ENCODE assay signal across 10 mouse cellular contexts in the genomic region with DNA sequence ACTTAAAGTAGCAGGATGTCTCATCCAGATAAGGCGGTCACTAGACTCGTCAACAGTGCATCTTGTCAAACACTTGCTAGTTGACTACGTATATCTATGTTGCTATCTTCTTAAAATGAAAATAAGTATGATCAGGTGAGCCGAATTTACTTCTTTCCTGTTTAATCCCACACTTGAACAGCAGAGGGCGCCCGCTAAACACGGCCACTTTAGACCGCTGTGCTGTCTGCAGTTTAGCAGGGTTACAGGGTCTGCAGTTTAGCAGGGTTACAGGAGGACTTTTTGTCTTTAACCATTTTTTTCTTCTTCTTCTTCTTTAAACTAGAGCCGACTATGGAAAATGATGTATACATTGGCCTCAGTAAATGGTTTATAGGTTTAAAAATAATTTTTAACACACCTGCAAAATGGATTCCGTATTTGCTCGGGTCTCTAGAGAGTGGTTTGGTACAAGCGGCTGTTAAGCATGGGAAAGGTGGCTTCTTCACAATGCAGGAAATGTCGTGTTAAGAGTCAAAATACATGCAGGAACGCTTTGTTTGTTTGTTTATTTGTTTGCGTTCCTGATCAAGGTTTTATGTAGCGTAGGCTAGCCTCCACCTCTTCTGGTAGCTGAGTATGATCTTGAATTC.
DNase-seq lines count a peak whose midpoint lies in the region; ATAC-seq and TF ChIP-seq lines count a peak whose summit lies in the region.
"Had no signal": no experiment of that assay in that cellular context is flagged by ENCODE, and none has a peak within 500 bp of the region (broad histone marks: within the 10 kb centered on the region; RNA-seq: fewer than 3 reads in every experiment).

No protein-coding gene starts in this region.

- H3K27ac ChIP-seq in heart, postnatal 0 days (ENCODE audit: low read depth), result no peak overlapping the region
- H3K27ac ChIP-seq in heart, embryonic 11.5 days (ENCODE audit: low read depth, low read length), result no peak overlapping the region
- H3K27ac ChIP-seq in hindbrain, embryonic 13.5 days, result no peak overlapping the region
- no peak overlapping the region for H3K27ac ChIP-seq in testis, adult 2 months (ENCODE audit: control insufficient read depth, insufficient read depth, low read depth, low read length)
- H3K27ac ChIP-seq: limb, embryonic 15.5 days had no signal

- no peaks in the 10 kb centered on the region for H3K9me3 ChIP-seq in heart, postnatal 0 days (replicated peaks; ENCODE audit: control insufficient read depth, low read length)
- H3K9me3 ChIP-seq in heart, embryonic 11.5 days (replicated peaks; ENCODE audit: control insufficient read depth, low read length), result 0 out of 2 replicates have a peak, but pooled peaks cover 3% of the 10 kb centered on the region
- no peaks in the 10 kb centered on the region for H3K9me3 ChIP-seq in hindbrain, embryonic 13.5 days
- H3K9me3 ChIP-seq: limb, embryonic 15.5 days had no signal

- no peak for TF ChIP-seq POLR2A in testis, adult 2 months (IDR thresholded peaks at IDR 0.05; ENCODE audit: control insufficient read depth, low read depth, low read length)

- peak; percentile 61 for TF ChIP-seq CTCF in heart, postnatal 0 days (IDR thresholded peaks at IDR 0.05; ENCODE audit: low read depth)
- peak; percentile 82; the same call in 1 of the 2 replicates for TF ChIP-seq CTCF in testis, adult 2 months (IDR thresholded peaks at IDR 0.05; ENCODE audit: control insufficient read depth, insufficient read depth, insufficient replicate concordance, low read depth, low read length)

- H3K4me1 ChIP-seq in heart, postnatal 0 days (ENCODE audit: control insufficient read depth, insufficient read depth), result no peaks in the 10 kb centered on the region
- no peaks in the 10 kb centered on the region for H3K4me1 ChIP-seq in heart, embryonic 11.5 days (ENCODE audit: control insufficient read depth, insufficient read depth, low read length)
- no peaks in the 10 kb centered on the region for H3K4me1 ChIP-seq in hindbrain, embryonic 13.5 days (replicated peaks)
- H3K4me1 ChIP-seq in testis, adult 2 months (ENCODE audit: control insufficient read depth, insufficient read depth, low read length), result no peaks in the 10 kb centered on the region
- H3K4me1 ChIP-seq: limb, embryonic 15.5 days had no signal

- ATAC-seq in heart, postnatal 0 days (ENCODE audit: insufficient read depth, low read depth), result no peak; the same call in 1 of the 2 replicates
- ATAC-seq in heart, embryonic 11.5 days (replicated peaks; ENCODE audit: insufficient number of reproducible peaks, low FRiP score, low TSS enrichment), result no peak
- ATAC-seq in hindbrain, embryonic 13.5 days (ENCODE audit: low FRiP score), result peak; percentile 74
- peak; percentile 89 for ATAC-seq in megakaryocyte progenitor cell, adult 5-6 weeks (replicated peaks; ENCODE audit: poor library complexity)

- H3K9ac ChIP-seq in heart, postnatal 0 days (replicated peaks; ENCODE audit: low read depth, low read length), result no peak overlapping the region
- H3K9ac ChIP-seq in heart, embryonic 11.5 days (ENCODE audit: low read depth, low read length), result no peak overlapping the region
- H3K9ac ChIP-seq in hindbrain, embryonic 13.5 days, result no peak overlapping the region
- H3K9ac ChIP-seq: limb, embryonic 15.5 days had no signal

- H3K27me3 ChIP-seq in heart, postnatal 0 days (ENCODE audit: control insufficient read depth, insufficient read depth, low read length), result no peaks in the 10 kb centered on the region
- no peaks in the 10 kb centered on the region for H3K27me3 ChIP-seq in heart, embryonic 11.5 days (ENCODE audit: control insufficient read depth, insufficient read depth, low read length)
- no peaks in the 10 kb centered on the region for H3K27me3 ChIP-seq in hindbrain, embryonic 13.5 days
- no peaks in the 10 kb centered on the region for H3K27me3 ChIP-seq in testis, adult 2 months (ENCODE audit: control insufficient read depth, insufficient read depth, low read length)
- H3K27me3 ChIP-seq: limb, embryonic 15.5 days had no signal

- peak; percentile 9 for DNase-seq in heart, postnatal 0 days (ENCODE audit: low spot score)
- DNase-seq in adrenal gland, adult 18-20 months (ENCODE audit: low spot score in 2 of 2), result peak; percentile 50 to 55
- DNase-seq in embryo, embryonic 10.5 days (ENCODE audit: low spot score), result peak; percentile 84
- DNase-seq in left cerebral cortex, adult 11 months (ENCODE audit: low spot score), result peak; percentile 33

- no peak overlapping the region for H3K4me3 ChIP-seq in heart, postnatal 0 days (ENCODE audit: low read depth, low read length)
- H3K4me3 ChIP-seq in heart, embryonic 11.5 days (ENCODE audit: low read depth, low read length), result no peak overlapping the region
- H3K4me3 ChIP-seq in hindbrain, embryonic 13.5 days, result no peak overlapping the region
- H3K4me3 ChIP-seq in testis, adult 2 months (ENCODE audit: control insufficient read depth, low read depth, low read length), result no peak overlapping the region
- H3K4me3 ChIP-seq: limb, embryonic 15.5 days had no signal

- 40% methylated on average over 16 of the region's 16 CpGs for WGBS in heart, postnatal 0 days
- WGBS in heart, embryonic 11.5 days (ENCODE audit: insufficient replicate concordance), result 48% methylated on average over 16 of the region's 16 CpGs
- WGBS in hindbrain, embryonic 13.5 days, result 52% methylated on average over 16 of the region's 16 CpGs

- H3K4me2 ChIP-seq in heart, postnatal 0 days (ENCODE audit: low read depth, low read length), result no peak overlapping the region
- H3K4me2 ChIP-seq in heart, embryonic 11.5 days, result no peak overlapping the region
- no peak overlapping the region for H3K4me2 ChIP-seq in hindbrain, embryonic 13.5 days
- H3K4me2 ChIP-seq: limb, embryonic 15.5 days had no signal

- TF ChIP-seq EP300 in heart, postnatal 0 days (IDR thresholded peaks at IDR 0.05; ENCODE audit: low read depth), result no peak

- H3K36me3 ChIP-seq in heart, postnatal 0 days (replicated peaks; ENCODE audit: control insufficient read depth, insufficient read depth, low read length), result no peaks in the 10 kb centered on the region
- no peaks in the 10 kb centered on the region for H3K36me3 ChIP-seq in heart, embryonic 11.5 days (ENCODE audit: control insufficient read depth, insufficient read depth, low read length)
- H3K36me3 ChIP-seq in hindbrain, embryonic 13.5 days, result no peaks in the 10 kb centered on the region
- H3K36me3 ChIP-seq in testis, adult 2 months (ENCODE audit: control insufficient read depth, insufficient read depth, low read length), result no peaks in the 10 kb centered on the region
- H3K36me3 ChIP-seq: G1E; limb, embryonic 15.5 days had no signal

Comparison
In these comparisons a context has a peak if more than half of its experiments do, and no peak if none do; other contexts are left out.
1. ATAC-seq: peak in hindbrain, embryonic 13.5 days (single experiment) and megakaryocyte progenitor cell, adult 5-6 weeks (single experiment); none in heart, postnatal 0 days (single experiment) and heart, embryonic 11.5 days (single experiment).
2. DNase-seq: peak in every context shown above with its lines; median percentile 84 in embryo, embryonic 10.5 days; 52 in adrenal gland, adult 18-20 months; 33 in left cerebral cortex, adult 11 months; 9 in heart, postnatal 0 days.